Mouse (Mus musculus) kidney, adult 2 months (tissue): ENCODE data around the gene Vamp2.

Source experiments
- CTCF ChIP-seq: fragments of 200-500 bp; conservative IDR thresholded peaks from 2 replicates; pipeline ENCODE4 v1.5.1; 2011; ENCODE audit warnings: low read depth, mild to moderate bottlenecking, control low read depth, low read length, moderate library complexity, mixed read lengths; ENCODE audit not compliant: insufficient read depth, insufficient read length
- POLR2A ChIP-seq: fragments of 200-500 bp; IDR thresholded peaks from one replicate; pipeline ENCODE4 v1.6.1; 2011; ENCODE audit warnings: low read depth, low read length, control low read depth

- TF ChIP-seq CTCF, result no peak
- no peak for TF ChIP-seq POLR2A
Observed at GRCm38 (mm10) chr11:69087082-69087481, 1.2 kb upstream of the Vamp2 start.
